Mouse (Mus musculus): Measurements from ENCODE around the gene Jarid2.

Gene Jarid2

DNA sequence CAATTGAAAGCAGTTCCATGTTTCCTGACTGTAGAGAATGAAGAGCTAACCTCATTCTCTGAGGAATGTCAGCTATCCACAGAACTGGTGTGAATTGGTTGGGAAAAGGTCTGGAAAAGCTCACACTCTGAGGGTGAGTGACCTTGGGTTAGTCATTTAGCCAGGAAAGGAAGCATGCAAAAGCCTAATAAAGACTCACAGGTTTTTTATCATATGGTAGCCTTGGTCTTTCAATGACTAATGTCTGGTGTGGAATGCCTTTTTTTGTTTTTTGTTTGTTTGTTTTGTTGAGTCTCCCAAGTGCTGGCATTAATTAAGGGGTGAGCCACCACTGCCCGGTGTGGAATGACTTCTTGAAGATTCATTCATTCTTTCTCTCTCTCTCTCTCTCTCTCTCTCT, 55.3 kb downstream of the Jarid2 start:
- DNase-seq = no peak

DNA sequence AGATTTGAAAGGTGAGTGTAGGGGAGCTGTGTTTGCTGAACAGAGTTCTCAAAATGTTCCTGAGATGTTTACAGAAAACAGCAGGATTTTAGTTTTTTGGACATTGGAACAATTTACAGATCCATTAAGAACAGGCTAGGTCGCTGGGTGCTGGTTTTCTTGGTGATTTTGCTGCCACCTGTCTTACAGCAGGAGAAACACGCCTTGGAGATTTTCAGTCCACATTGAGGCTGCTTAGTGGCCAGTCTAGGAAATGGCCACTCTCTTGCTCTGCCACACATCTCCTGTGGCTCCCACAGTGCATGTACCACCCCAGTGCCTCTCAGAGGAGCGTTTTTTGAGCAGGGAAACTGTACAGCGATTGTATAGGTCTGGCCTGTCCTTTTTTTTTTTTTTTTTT, 57.0 kb downstream of the Jarid2 start:
- DNase-seq = peak; percentile 17

DNA sequence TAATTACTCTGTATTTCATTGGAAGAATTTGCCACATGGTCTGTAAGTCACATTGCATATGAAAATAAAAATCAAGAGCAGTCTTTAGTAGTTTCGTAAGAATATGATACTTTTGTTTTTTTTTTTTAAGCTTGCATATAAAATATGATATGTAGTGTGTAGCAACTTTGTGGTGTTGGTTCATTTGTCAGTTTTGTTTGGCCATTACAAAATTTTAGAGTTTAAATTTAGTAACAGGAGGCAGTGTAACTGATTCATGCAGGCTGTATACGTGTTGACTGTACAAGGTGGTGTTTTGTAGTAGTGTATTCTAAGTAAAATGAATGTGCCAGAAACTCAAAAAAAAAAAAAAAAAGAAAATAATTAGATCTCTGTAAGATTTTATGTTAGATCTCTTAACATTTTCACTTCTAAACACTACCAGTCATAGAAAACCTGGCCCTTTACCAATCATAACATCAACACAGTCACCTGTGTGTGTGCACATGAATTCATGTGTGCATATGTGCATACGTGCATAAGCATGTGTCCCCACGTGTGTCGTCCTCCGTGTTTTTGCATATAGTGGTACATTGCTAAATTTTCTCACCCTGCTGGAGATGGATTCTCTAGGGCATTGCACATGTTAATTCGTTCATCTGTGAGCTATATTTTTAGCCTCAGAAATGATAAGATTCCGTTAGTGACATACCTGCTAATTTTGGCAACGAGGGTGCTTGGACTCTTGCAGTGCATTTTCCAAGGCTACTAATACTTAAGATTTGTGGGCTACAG, 59.3 kb downstream of the Jarid2 start:
- no peak for DNase-seq

DNA sequence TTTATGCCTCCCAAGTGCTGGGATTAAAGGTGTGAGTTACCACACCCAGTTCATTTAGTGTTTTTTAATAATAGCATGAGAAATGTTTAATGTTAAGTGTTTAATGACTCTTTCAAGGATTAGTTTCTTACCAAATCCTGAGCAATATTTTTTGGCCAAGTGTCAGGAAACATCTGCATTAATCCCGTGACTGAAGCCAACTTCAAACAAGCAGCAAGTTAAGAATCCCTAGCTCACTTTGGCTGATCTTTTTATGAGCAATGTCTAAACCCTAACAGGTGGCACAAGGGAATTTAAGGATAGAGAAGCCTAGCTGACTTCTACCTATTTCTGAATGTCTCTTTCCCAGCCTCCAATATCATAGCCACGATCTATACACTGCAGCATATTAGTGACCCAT, 60.7 kb downstream of the Jarid2 start:
- DNase-seq = no peak

DNA sequence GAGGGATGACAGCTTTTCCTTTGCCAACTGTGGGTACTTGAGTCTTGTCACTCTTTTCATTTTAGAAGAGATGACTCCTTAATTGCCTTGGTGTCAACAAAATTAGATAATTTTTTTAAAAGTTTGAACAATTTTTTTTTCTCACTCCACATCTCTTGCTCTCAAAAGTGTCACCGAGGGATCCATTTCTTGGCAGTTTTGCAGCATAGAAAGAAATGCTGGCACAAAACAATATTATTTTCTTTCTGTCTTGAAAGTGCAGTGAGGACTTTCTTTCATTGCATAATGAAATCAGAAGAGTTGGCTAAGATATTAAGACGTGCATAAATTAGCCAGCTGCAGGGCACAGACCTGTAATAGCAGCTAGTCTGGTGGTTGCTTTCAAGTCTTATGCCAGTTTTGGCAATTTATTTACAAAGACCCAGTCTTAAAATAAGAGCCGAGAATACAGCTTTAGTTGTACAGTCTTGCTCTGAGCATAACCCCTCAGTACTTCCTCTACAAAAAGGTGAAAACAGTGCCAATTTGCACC, 63.2 kb downstream of the Jarid2 start:
- DNase-seq = no peak

DNA sequence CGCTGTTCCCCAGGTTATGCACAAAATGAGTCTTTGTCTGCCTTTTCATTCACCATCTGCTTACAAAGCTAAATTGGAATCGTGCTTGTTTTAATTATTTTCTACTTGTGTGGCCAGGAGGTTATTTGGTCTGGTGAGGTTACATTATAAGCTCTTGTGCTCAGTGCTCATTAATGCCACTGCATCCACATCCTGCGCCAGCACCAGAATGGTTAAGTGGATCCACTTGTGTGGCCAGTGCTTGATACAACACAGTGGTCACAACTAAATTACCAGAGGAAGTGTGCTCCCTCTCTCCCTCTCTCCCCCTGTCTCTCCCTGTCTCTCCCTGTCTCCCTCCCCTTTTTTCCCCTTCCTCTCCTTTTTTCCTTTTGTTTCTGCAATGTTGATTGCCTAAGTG, 66.6 kb downstream of the Jarid2 start:
- no peak for DNase-seq

DNA sequence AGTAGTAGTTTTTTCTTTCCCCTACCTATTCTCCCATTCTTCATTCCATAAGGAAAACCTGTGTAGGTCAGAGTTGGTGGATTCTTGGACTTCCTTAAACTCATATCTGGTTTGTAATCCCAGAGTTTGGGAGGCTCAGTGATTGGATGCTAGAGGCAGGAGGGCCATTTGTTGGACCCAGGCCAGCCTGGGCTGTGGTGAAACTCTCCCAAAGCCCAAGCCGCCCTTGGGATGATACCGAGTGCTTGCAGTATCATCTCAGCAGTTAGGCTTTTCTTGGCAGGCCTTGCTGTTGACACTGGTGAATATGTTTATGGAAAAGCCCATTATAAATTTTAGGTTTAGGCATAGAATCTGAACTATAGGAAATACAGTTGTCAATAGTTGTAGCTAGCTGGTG, 67.5 kb downstream of the Jarid2 start:
- no peak for DNase-seq

DNA sequence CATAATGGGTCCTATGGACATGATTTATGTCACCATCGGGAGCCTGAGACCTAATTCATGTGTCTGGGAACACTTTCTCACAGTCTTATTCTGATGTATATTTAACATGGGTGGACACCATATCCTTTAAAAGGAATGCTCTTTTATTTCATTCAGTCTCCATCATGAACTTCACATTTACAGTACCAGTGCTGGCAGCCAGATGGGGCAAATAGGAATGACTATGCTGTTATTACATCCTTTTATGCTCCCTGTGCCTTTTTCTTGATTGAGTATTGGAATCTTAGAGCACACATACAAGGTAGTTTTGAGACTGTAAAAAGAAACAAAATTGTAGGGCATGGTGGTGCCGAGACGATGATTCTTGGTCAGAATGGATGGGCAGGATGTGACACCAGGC, 69.0 kb downstream of the Jarid2 start:
- no peak for DNase-seq

DNA sequence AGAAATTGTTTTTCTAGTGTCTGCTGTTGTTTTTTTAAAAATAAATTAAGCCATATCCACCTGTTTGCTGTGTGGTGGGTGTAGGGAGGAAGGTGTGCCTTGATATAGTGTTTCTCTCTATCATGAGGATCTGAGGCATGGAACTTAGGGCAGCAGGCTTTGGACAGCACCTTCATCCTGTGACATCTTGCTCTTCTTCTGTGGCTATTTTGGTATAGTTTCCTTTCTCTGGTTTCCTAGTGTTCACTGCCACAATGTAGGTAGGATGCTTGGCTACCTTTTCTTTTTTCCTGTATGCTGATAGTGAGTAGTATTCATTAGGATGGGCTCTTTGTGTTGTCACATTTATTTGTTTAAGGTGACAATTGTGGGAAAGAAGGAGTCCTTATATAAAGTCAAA, 69.9 kb downstream of the Jarid2 start:
- DNase-seq = no peak

DNA sequence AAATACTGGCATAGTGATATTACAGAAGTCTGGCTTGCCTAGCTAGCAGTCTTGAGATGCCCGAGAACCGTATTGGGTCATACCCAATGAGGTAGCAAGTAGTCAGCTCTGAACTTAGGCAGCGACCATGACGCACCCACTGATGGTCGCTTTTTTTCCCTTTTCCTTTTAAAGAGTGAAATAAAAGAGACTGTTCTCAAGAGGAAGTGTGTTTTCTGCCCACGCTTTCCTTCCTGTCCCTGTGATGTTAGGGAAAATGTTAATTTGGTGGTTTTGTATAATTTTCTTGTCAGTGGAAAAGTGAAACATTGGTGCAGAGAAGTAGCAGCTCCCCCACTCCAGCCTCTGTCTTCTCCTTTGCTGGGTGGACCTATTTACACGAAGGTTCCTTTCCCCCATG, 70.8 kb downstream of the Jarid2 start:
- no peak for DNase-seq

DNA sequence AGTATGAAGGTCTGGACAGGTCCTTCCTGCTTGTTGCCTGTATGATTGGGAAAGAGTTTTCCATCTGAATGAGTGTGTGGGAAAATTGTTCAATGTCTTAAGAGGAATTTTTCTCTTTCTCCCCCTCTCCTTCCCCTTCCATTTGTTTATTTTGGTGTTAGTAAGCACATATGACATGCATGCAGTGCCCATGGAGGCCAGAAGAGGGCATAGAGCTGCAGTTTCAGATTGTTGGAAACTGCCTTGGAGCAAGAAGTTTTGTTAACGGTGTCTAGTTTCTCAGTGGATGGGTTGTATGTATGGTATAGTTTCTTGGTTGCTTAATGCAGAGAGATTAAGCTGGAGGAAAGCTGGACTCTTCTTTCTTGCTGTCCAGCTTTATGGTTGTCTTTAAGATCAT, 75.6 kb downstream of the Jarid2 start:
- DNase-seq = peak; percentile 36

DNA sequence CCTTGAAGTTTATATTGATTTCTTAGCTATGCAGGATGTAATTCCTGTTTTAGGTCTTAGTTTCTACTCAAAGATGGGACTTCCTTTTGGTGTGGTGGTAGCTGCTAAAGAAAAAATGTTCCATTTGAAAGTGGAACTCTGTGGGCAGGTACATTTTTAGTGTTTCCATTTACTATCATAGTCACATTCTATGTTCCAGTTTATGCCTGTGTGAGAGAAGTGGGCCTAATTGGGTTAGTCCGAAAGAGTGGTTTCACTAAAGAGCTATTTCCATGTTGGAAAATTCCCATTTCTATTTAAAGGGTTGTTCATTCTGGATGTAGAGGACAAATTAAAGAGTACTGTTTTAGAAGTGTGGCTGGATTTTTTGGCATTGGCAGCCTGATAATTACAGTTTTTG, 79.0 kb downstream of the Jarid2 start:
- DNase-seq = no peak

DNA sequence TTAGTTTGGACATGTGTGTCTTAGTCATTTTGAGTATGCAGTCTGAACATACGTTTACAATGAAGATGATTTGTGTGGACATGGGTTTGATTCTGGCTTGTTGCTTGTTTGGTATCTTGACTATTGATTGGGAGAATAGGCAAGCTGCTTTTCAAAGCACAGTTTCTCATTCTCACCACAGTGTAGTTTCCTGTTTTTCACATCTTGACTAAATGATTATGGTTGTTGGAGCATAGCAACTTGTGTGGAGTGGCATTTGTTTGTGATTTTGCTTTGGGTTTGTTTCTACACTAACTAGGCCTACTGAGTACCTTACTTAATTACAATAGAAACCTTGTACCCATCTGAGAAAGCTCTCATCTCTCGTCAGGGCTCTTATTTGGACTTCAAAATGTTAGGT, 81.7 kb downstream of the Jarid2 start:
- DNase-seq = no peak

DNA sequence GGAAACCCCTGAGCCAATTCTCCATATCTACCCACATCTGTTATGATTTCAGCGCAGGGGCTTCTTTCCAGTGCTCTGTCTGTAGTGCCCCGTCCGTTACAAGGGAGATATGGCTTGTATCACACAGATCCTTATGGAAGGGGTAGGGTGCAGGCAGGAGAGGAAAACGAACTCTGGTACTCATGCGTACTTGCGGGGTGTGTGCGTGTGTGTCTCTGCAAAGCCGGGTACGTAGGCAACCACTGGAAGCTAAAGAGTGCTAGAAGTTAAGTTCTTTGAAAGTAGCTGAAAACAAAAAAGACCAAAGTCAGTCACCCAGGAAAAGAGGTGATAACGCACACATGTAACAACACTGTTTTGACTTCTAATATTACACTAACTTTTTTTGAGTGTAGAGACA, 82.3 kb downstream of the Jarid2 start:
- DNase-seq = no peak

DNA sequence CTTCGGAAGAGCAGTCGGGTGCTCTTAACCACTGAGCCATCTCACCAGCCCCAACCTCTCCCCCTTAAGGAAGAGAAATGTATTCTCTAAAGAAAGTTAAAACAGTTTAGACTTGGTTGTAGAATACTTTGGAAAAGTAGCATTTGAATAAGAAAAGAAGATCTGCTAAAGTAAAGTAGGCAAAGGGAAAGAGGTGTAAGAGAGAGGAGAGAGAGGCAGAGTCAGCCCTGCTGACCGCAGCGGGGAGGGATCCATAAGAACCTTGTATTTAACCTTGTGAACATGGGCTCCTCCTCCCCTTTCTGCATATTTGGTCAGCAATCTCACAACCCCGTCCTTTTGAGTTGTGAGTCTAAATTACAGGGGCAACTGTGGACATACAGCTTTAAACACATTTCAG, 83.1 kb downstream of the Jarid2 start:
- no peak for DNase-seq

DNA sequence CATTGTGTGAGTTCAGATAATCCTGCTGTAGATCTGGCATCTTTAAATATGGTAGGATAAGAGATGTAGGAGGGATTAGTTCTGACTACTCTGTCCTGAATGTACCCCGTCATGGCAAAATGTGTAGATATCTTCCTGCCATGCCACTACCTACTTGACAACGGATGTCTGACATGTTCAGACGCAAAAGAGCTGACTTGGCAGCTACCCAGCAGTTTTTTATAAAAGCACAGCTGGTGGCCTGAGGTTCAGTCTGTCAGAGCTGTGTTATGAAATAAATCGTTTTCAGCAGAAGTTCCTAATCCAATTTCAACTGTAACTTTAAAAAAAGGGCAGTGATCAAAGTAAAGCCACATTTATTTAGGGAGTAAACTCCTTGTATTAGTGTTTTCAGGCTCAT, 90.1 kb downstream of the Jarid2 start:
- DNase-seq = no peak

DNA sequence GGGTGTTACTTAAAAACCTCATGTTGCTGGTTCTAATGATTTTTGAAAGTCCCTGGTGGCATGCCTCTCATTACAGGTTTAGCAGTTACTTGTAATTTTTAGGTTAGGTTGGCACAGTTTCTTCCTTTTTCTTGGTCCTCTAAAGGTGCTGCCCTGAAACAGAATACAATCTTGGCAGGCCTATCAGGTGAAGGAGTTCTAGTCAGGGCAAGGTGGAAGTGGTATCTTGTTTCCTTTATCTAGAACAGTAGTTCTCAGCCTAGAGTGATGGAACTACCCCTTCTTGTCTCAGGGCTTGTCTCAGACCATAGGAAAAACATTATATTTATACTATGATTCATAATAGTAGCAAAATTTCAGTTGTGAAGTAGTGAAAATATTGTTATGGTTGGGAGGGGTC, 93.3 kb downstream of the Jarid2 start:
- no peak for DNase-seq

DNA sequence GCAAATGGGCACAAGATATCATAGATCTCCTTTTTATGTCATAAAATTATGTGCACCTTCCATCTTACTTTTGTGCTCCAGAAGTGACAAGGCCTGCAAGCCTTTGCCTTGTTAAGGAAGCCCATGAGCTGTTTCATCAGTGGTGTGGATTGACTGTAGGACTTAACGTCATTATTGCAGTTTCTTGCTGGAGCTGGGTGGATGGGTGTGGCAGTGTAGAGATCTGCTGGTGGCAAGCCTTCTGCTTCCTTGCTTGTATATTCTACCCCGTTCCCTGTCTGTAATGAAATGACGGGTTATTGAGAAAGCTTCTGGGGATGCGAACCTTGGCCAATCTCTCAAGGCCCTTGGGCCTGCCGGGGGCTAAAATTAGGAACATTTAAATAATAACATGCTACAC, 99.6 kb downstream of the Jarid2 start:
- no peak for DNase-seq

DNA sequence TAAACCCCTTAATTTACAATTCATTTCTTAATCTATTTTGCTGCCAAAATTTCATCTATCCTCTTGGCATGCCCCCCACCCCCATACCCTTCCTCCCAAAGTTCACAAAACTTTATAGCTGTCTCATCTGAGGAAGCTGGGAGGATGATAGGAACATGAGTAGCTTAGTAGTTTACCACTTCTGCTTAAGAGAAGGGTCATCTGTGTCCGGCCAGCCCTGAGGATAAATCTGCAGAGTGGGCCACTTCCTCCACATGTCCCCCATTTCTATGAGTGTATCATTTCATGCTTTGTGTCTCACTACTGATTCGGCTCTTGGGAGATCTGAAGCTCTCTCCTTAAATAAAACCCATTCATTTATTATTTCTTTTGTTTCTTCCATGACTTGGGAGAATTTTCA, 102.8 kb downstream of the Jarid2 start:
- DNase-seq = no peak

DNA sequence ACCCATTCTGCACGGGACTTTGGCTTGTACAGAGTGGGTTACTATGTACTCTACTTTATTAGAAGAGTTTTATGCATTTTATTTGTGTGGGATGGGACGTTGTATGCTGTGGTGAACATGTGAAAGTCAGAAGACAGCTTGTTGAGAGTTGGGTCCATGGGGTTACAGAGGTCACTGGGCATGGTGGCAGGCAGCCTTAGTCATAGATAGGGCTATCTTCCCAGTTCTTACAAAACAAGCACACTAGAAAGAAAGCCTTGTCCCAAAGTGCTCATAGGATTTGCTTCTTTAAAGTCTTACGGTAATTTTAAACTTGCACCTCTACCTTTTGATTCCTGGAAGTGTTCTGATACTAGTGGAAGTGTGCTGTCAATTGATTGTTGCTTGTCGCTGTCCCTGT, 103.6 kb downstream of the Jarid2 start:
- DNase-seq = no peak

DNA sequence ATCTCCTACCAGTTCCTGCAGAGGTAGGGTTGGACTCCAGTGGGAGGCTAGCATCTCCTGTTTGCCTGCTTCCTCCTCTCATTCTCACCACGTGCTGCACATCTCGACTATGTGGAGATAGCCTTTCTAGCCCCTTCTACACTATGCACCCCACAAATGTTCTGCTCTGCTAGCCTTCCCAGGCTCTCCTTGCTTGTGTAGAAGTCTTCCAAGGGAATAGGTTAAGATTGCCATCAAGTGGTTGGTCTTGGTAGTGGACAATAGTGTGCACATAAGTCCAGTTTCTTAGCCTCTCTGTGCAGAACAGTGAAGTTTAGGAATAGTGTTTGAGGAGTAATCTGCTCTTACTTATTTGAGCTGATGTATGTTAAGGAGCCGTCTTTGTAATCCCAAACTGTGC, 104.1 kb downstream of the Jarid2 start:
- DNase-seq = no peak

DNA sequence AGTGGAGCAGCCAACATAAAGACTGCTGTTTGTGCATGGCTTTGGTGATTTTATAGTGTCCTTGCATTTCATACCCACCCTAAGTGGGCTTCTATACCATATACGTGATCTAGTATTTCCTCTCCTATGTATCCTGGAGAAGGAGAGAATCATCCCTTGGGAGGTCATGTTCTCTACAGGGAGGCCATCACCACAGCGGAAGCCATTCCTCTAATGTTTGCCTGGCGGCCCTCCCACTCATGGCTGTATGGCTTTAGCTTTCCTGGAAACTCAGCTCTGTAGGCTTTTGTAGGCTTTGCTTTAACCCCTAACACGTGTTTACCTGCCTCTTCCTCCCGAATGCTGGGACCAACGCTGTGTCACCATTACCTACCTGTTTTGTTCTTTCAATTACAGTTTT, 108.2 kb downstream of the Jarid2 start:
- no peak for DNase-seq

DNA sequence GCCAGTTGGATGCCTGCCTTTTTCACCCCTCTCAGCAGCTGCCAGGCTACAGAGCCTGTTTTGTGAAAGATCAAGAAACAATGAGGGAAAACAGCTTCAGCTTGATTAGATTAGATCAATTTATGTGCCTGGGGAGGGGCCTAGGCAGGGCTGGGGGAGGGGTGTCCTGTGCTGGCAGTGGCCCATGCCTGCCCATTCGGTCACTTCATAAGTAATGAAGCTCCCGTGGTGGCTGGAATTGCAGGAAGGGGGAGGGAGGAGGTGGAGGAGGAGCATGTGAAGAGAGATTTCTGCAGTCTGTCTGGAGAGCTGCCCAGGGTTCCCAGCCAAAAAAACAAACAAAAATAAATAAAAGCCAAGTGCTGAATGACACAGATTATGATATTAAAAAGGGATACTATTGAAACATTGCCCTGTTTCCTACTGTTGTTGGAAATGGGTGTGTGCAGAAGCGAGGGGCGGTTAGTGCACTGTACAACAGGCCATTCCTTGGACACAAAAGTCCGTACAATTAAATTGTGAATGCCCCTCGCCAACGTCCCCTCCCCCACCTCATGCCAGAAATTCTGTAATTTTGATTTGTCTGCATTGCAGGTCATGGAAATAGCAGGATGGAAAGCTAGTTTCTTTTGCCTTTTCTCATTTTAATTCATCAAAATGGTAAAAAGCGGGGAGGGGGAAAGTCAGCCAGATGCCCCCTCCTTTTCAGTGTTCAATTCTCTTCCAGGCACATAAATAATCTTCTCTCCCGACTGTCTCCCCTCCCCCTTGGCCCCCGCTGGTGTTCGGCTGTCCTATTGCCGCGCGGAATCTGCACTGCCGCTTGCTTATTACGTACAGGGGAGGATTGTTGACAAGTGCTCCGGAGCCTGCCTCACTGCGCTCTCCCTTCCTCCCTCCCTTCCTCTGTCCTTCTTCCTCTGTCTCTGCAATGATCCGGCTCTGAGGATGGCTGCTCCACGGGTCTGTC, 110.9 kb downstream of the Jarid2 start:
- peak; percentile 51 for DNase-seq

DNA sequence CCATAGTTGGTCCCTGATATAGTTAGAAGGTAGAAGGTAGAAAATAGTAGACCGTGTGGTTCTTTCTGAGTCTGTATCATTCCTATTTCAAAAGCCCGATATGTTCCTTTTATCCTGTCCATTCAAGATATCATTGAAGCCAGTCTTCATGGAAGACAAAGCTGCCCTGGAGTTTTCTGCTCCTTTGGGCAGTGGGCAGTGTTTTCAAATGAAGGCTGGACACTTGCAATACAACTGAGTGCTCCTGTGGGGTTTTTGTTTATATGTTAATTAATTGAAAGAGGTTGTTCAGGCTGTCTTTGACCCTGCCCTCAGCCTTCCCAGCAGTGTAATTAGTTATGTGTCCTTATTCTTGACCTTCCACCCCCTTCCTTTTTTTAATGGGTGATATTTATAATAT, 122.2 kb downstream of the Jarid2 start:
- no peak for DNase-seq
